Mouse (Mus musculus) ES-E14 (cell line): Measurements from ENCODE around the gene Mrps5. TPM values are rescaled to one million over a fixed set of nuclear protein-coding genes. Genes with fewer than 3 reads are reported as not detected.

ENCODE experiments used
- DNase-seq: peaks from one replicate; pipeline ENCODE4 v3.0.0-alpha.2; 2013; ENCODE audit warnings: low read depth, low spot score
- H3K27ac ChIP-seq: 2 replicates; pipeline ENCODE4 v1.5.1; 2012; ENCODE audit warnings: low read depth, mild to moderate bottlenecking, low read length, moderate library complexity, mixed read lengths; ENCODE audit not compliant: poor library complexity, insufficient read depth, severe bottlenecking
- H3K36me3 ChIP-seq: 2 replicates; pipeline ENCODE4 v1.6.1; 2012; ENCODE audit warnings: mild to moderate bottlenecking, low read length, moderate library complexity, mixed read lengths; ENCODE audit not compliant: control insufficient read depth, poor library complexity, insufficient read depth, severe bottlenecking
- H3K4me1 ChIP-seq, 2 experiments: fragments of 150-350 bp in 1 of 2; sonication (generic) in 1 of 2; 2 replicates each; pipeline ENCODE4 v1.6.1; 2012; ENCODE audit warnings: low read length in 2 of 2, mild to moderate bottlenecking in 1 of 2, mixed read lengths in 1 of 2; ENCODE audit not compliant: control insufficient read depth in 2 of 2, insufficient read depth in 2 of 2, poor library complexity in 1 of 2
- H3K4me3 ChIP-seq, 2 experiments: fragments of 150-350 bp in 1 of 2; sonication (generic) in 1 of 2; 2 replicates each; pipeline ENCODE4 v1.5.1; 2012; ENCODE audit warnings: low read length in 2 of 2, low read depth in 1 of 2, mild to moderate bottlenecking in 1 of 2, mixed read lengths in 1 of 2; ENCODE audit not compliant: insufficient read depth in 1 of 2, poor library complexity in 1 of 2, severe bottlenecking in 1 of 2
- H3K9ac ChIP-seq: 2 replicates; pipeline ENCODE4 v1.6.1; 2012; ENCODE audit warnings: low read depth, mild to moderate bottlenecking, low read length, mixed read lengths; ENCODE audit not compliant: poor library complexity, insufficient read depth, severe bottlenecking
- H3K9me3 ChIP-seq: fragments of 150-350 bp; sonication (generic); 2 replicates; pipeline ENCODE4 v1.6.1; 2012; ENCODE audit warnings: low read depth, mild to moderate bottlenecking, low read length; ENCODE audit not compliant: control insufficient read depth, insufficient read depth
- CHD2 ChIP-seq: IDR thresholded peaks from 2 replicates; pipeline ENCODE4 v1.6.1; 2014; ENCODE audit warnings: mild to moderate bottlenecking, low read depth, low read length, inconsistent platforms
- HCFC1 ChIP-seq: IDR thresholded peaks from 2 replicates; pipeline ENCODE4 v1.6.1; 2012; ENCODE audit warnings: low read length, inconsistent platforms, borderline replicate concordance; ENCODE audit not compliant: insufficient read depth
- MAFK ChIP-seq: IDR thresholded peaks from 2 replicates; pipeline ENCODE4 v1.6.1; 2014; ENCODE audit warnings: mild to moderate bottlenecking, low read depth, low read length, inconsistent platforms; ENCODE audit not compliant: insufficient read depth
- ZC3H11A ChIP-seq: IDR thresholded peaks from 2 replicates; pipeline ENCODE4 v1.6.1; 2012; ENCODE audit warnings: low read depth, mild to moderate bottlenecking, inconsistent platforms, low read length, borderline replicate concordance
- ZNF384 ChIP-seq: IDR thresholded peaks from 2 replicates; pipeline ENCODE4 v1.6.1; 2012; ENCODE audit warnings: low read depth, low read length, inconsistent platforms
- in situ Hi-C, 2 experiments: fragments of 600-800 bp; cut with MboI; formaldehyde crosslinking; loops; one replicate each; pipeline ENCODE4 v1.15.1; 2025; ENCODE audit warnings: low sequenced_read_pairs in 2 of 2, inconsistent platforms in 1 of 2; ENCODE audit not compliant: unreplicated experiment in 2 of 2
- total RNA-seq: library from RNA; depleted of rRNA; stranded (reverse); fragments of 300-350 nt; gene quantifications from 2 replicates; pipeline ENCODE4 v1.2.3, GENCODE M21; 2012; rRNA removed

The Mrps5 gene
- total RNA-seq, 1 experiment: 187 TPM

DNA sequence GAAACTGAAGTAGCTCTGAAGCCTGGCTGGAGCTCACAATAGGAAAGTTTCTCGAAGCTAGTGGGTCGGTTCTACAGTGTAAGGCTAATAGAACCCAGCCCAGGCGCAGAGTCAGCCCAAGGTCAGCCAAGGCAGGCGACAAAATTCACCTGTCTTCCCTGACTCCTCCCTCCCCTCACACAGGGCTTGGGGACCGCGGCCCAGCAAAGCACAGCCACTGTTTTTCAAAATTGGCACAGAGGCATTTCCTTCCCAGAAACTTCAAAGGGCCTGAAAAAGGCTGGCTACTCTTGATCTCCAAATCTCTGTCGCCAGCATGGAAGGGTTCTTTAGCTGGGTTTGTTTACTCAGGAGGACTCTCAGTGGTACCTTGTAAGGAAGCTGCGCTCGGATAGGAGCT is 68.4 kb downstream of the Mrps5 start:
- Histone ChIP-seq H3K36me3 (no peaks in the 10 kb centered on the region), H3K4me3 (peak overlapping the region in 1 of 2 experiments; percentile 33; a peak in 1 of 4 replicates), H3K4me1 (no peaks in the 10 kb centered on the region; a peak in 1 of 4 replicates), H3K27ac (no peak overlapping the region), H3K9ac (no peak overlapping the region), H3K9me3 (no peaks in the 10 kb centered on the region)
- TF ChIP-seq CHD2 (no peak), MAFK (no peak), ZNF384 (no peak), HCFC1 (no peak), ZC3H11A (no peak)
- no peak for DNase-seq
- in situ Hi-C loops: no loop called here

DNA sequence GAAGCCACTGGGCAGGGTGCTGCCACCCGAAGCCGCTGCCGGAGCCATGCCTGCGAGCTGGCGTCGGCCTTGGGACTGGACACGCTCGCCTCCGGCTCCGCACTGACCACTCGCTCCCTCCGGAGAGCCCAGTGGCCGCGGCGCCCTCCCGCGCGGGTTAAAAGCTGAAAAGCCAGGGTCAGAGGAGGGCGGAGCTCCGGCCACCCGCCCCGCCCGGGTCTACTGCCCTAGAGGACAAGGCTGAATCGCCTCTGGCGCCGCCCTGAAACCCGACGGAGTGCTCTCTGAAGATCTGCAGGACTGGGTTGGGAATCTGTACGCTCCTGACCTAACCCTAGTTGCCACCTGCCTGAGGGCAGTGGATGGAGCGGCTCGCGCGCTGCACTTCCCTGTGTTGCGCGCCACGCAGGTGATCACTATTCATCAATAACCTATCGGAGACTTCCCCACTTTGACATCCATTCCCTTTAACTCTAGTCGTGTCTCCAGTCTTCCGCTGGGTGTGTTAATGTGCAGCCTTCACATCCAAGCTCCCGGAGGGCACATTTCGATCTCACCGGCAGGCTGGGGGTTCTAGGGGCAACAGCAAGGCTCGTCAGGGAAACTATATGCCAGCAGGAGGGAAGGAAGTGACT is 69.2 kb downstream of the Mrps5 start, which contains the start of gene Mal:
Mal (minus strand) TSS at position 610 of the 635 bp plus-strand sequence.
- TF ChIP-seq ZNF384: no peak
- TF ChIP-seq CHD2: no peak
- TF ChIP-seq ZC3H11A: no peak
- TF ChIP-seq HCFC1: no peak
- no peak for TF ChIP-seq MAFK
- in situ Hi-C loops: no loop called here
- no peaks in the 10 kb centered on the region for H3K36me3 ChIP-seq
- DNase-seq: no peak
- H3K9ac ChIP-seq: peak within 1 kb of the TSS; percentile 49; the same call in 1 of the 2 replicates
- H3K27ac ChIP-seq: no peak within 1 kb of the TSS
- H3K9me3 ChIP-seq: no peaks in the 10 kb centered on the region
- H3K4me3 ChIP-seq: peak within 1 kb of the TSS; percentile 65 to 71
- H3K4me1 ChIP-seq: no peaks in the 10 kb centered on the region; a peak in 1 of 4 replicates

Other genes starting within 250 kb of the Mrps5 start
- not detected in 2 replicates for gene Astl, start 248.6 kb upstream of the Mrps5 start, total RNA-seq
- 0.90 and 1.5 TPM in 2 replicates for gene Adra2b, start 224.0 kb upstream of the Mrps5 start, total RNA-seq
- 26.4 and 27.3 TPM in 2 replicates for gene Gpat2, start 162.0 kb upstream of the Mrps5 start, total RNA-seq
- 6.6 and 8.7 TPM in 2 replicates for gene Fahd2a, start 142.7 kb upstream of the Mrps5 start, total RNA-seq
- 3.0 and 5.3 TPM in 2 replicates for gene Kcnip3, start 65.1 kb upstream of the Mrps5 start, total RNA-seq
- 0.45 and 1.0 TPM in 2 replicates for gene Prom2, start 45.8 kb upstream of the Mrps5 start, total RNA-seq
- 5.1 and 8.2 TPM in 2 replicates for gene Zfp661, start 128 bp upstream of the Mrps5 start, total RNA-seq
- 0.48 and 0.67 TPM in 2 replicates for gene Mal, start 69.5 kb downstream of the Mrps5 start, total RNA-seq
- 0.63 and 0.85 TPM in 2 replicates for gene Mall, start 142.7 kb downstream of the Mrps5 start, total RNA-seq
- 5.7 and 7.4 TPM in 2 replicates for gene Nphp1, start 201.7 kb downstream of the Mrps5 start, total RNA-seq
- gene Mtln, start 205.3 kb downstream of the Mrps5 start, total RNA-seq: 35.8 and 54.9 TPM in 2 replicates
- 48.9 and 64.6 TPM in 2 replicates for gene Bub1, start 244.6 kb downstream of the Mrps5 start, total RNA-seq